24 mouse cellular contexts compared by ENCODE assay signal in the genomic region with DNA sequence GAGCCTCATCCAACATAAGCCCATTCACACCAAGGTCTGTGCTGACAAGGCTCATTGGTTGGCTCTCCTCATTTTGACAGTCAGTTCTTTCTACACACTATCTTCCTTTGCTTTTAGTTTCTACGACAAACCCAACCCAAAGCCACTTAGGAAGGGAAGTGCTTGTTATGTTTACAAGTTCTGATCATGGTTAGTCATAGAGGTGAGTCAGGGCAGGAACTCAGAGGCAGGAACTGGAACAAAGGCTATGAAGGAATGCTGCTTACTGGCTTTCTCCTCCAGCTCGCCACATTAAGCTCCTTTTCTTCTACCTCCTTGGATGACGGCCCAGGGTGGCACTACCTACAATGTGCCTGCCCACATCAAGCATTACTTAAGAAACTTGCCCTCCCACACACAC.
A peak's percentile ranks its signal among the peaks of the same experiment; 100 is the strongest.
DNase-seq lines count a peak whose midpoint lies in the region; ATAC-seq and TF ChIP-seq lines count a peak whose summit lies in the region.
"Had no signal": no experiment of that assay in that cellular context is flagged by ENCODE, and none has a peak within 500 bp of the region (broad histone marks: within the 10 kb centered on the region; RNA-seq: fewer than 3 reads in every experiment).

No protein-coding gene starts in this region.

- H3K4me3 ChIP-seq in midbrain, postnatal 0 days (ENCODE audit: low read depth, low read length), result no peak overlapping the region
- H3K4me3 ChIP-seq: embryonic facial prominence, embryonic 12.5 days; embryonic facial prominence, embryonic 15.5 days; forebrain, embryonic 12.5 days; forebrain, embryonic 15.5 days; gastrocnemius, adult 2 months; hindbrain, embryonic 12.5 days; hindbrain, embryonic 15.5 days had no signal

- no peaks in the 10 kb centered on the region for H3K9me3 ChIP-seq in midbrain, postnatal 0 days (ENCODE audit: low read length)
- H3K9me3 ChIP-seq: embryonic facial prominence, embryonic 12.5 days; embryonic facial prominence, embryonic 15.5 days; forebrain, embryonic 12.5 days; forebrain, embryonic 15.5 days; hindbrain, embryonic 12.5 days; hindbrain, embryonic 15.5 days had no signal

- no peaks in the 10 kb centered on the region for H3K27me3 ChIP-seq in midbrain, postnatal 0 days (ENCODE audit: insufficient read depth, low read length)
- H3K27me3 ChIP-seq: embryonic facial prominence, embryonic 12.5 days; embryonic facial prominence, embryonic 15.5 days; forebrain, embryonic 12.5 days; forebrain, embryonic 15.5 days; hindbrain, embryonic 12.5 days; hindbrain, embryonic 15.5 days had no signal

- no peaks in the 10 kb centered on the region for H3K4me1 ChIP-seq in midbrain, postnatal 0 days (ENCODE audit: insufficient read depth, low read length)
- H3K4me1 ChIP-seq: embryonic facial prominence, embryonic 12.5 days; embryonic facial prominence, embryonic 15.5 days; forebrain, embryonic 12.5 days; forebrain, embryonic 15.5 days; hindbrain, embryonic 12.5 days; hindbrain, embryonic 15.5 days had no signal

- no peak for ATAC-seq in midbrain, postnatal 0 days (ENCODE audit: low FRiP score)
- ATAC-seq: CD4-positive, CD25-positive, alpha-beta regulatory T cell, adult 4 months; forebrain, embryonic 15.5 days; intestine, postnatal 0 days had no signal

- no peaks in the 10 kb centered on the region for H3K36me3 ChIP-seq in midbrain, postnatal 0 days (ENCODE audit: insufficient read depth, low read length)
- H3K36me3 ChIP-seq: embryonic facial prominence, embryonic 12.5 days; embryonic facial prominence, embryonic 15.5 days; forebrain, embryonic 12.5 days; forebrain, embryonic 15.5 days; hindbrain, embryonic 12.5 days; hindbrain, embryonic 15.5 days had no signal

- H3K4me2 ChIP-seq in midbrain, postnatal 0 days (ENCODE audit: low read depth, low read length, poor library complexity, severe bottlenecking), result no peak overlapping the region
- H3K4me2 ChIP-seq: embryonic facial prominence, embryonic 12.5 days; embryonic facial prominence, embryonic 15.5 days; forebrain, embryonic 12.5 days; forebrain, embryonic 15.5 days; heart, embryonic 11.5 days; hindbrain, embryonic 12.5 days; hindbrain, embryonic 15.5 days had no signal

- WGBS in midbrain, postnatal 0 days, result 88% methylated on average over 3 of the region's 3 CpGs

- no peak overlapping the region for H3K9ac ChIP-seq in midbrain, postnatal 0 days (replicated peaks; ENCODE audit: low read length, poor library complexity, severe bottlenecking)
- H3K9ac ChIP-seq: embryonic facial prominence, embryonic 12.5 days; embryonic facial prominence, embryonic 15.5 days; forebrain, embryonic 12.5 days; forebrain, embryonic 15.5 days; hindbrain, embryonic 12.5 days; hindbrain, embryonic 15.5 days had no signal

- DNase-seq in 3134 (ENCODE audit: extremely low read depth, insufficient read length, low spot score) (peak; percentile 67), 3T3-L1 (ENCODE audit: low read depth, low spot score) (peak; percentile 75), NIH3T3 (ENCODE audit: low read depth) (peak; percentile 19)
- DNase-seq in fat pad, adult 2 months (ENCODE audit: extremely low read depth, low read depth, low spot score), result peak; percentile 14
- DNase-seq in midbrain, postnatal 0 days (ENCODE audit: low spot score), result no peak
- DNase-seq in kidney, adult 9 months, result no peak
- no peak for DNase-seq in spleen, postnatal 14 days (ENCODE audit: low spot score in 2 of 2)
- DNase-seq: adrenal gland, adult 2 months; adrenal gland, postnatal 14 days; cerebellum, adult 11-12 months; cerebellum, adult 8-10 months; cerebellum, postnatal 14 days; gastrocnemius, adult 2 months; gastrocnemius, postnatal 14 days; heart, adult 11 months had no signal

- H3K27ac ChIP-seq in midbrain, postnatal 0 days (ENCODE audit: low read depth, low read length), result no peak overlapping the region
- H3K27ac ChIP-seq: embryonic facial prominence, embryonic 12.5 days; embryonic facial prominence, embryonic 15.5 days; forebrain, embryonic 12.5 days; forebrain, embryonic 15.5 days; gastrocnemius, adult 2 months; hindbrain, embryonic 12.5 days; hindbrain, embryonic 15.5 days had no signal

- TF ChIP-seq CTCF in midbrain, postnatal 0 days (IDR thresholded peaks at IDR 0.05), result no peak

Comparison
In these comparisons a context has a peak if more than half of its experiments do, and no peak if none do; other contexts are left out.
1. DNase-seq: peak in 3134 (single experiment), 3T3-L1 (single experiment), NIH3T3 (single experiment) and fat pad, adult 2 months (single experiment); none in midbrain, postnatal 0 days (single experiment), kidney, adult 9 months (single experiment) and spleen, postnatal 14 days (0 of 2).